Mouse (Mus musculus) ES-E14 (cell line): ENCODE data around the gene Pak3.

Experiments
- HCFC1 ChIP-seq: IDR thresholded peaks from 2 replicates; pipeline ENCODE4 v1.6.1; 2012; ENCODE audit warnings: low read length, inconsistent platforms, borderline replicate concordance; ENCODE audit not compliant: insufficient read depth
- ZNF384 ChIP-seq: IDR thresholded peaks from 2 replicates; pipeline ENCODE4 v1.6.1; 2012; ENCODE audit warnings: low read depth, low read length, inconsistent platforms

GRCm38 (mm10) chrX:143739171-143739570 is 220.8 kb downstream of the Pak3 start:
- TF ChIP-seq HCFC1 (no peak), ZNF384 (no peak)
